ENCODE assay signal across 11 mouse cellular contexts in the genomic region with DNA sequence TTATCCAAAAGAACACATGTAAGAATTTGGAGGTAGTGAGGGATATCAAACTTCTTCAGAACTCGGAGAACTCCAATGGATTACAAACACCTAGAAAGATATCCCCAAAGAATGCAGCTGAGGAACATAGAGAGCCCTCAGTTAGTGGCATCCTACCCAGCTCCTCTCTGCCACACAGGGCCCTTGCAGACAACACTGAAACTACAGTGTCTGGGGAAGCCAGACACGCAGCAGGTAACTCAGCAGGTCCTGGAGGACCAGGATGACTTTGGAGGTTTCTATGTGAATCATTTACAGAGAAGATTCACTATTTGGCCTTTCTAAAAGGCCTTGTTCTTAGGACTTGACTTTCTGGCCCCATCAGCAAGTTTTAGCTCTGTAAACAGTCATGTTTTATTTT.
"Had no signal": no experiment of that assay in that cellular context is flagged by ENCODE, and none has a peak within 500 bp of the region (broad histone marks: within the 10 kb centered on the region; RNA-seq: fewer than 3 reads in every experiment).

No protein-coding gene starts in this region.

- H3K27me3 ChIP-seq: limb, embryonic 13.5 days; midbrain, embryonic 12.5 days had no signal

- DNase-seq: layer of hippocampus, adult 9-11 months; layer of hippocampus, postnatal 36 days; right cerebral cortex, postnatal 14 days; thymus, postnatal 36 days had no signal

- H3K4me2 ChIP-seq: limb, embryonic 13.5 days; liver, embryonic 11.5 days; lung, embryonic 14.5 days; midbrain, embryonic 12.5 days had no signal

- ATAC-seq: intestine, postnatal 0 days; midbrain, embryonic 16.5 days had no signal

- H3K9me3 ChIP-seq: limb, embryonic 13.5 days; midbrain, embryonic 12.5 days had no signal

- H3K27ac ChIP-seq: limb, embryonic 13.5 days; macrophage; midbrain, embryonic 12.5 days had no signal

- H3K4me1 ChIP-seq: limb, embryonic 13.5 days; midbrain, embryonic 12.5 days had no signal

- H3K36me3 ChIP-seq: limb, embryonic 13.5 days; midbrain, embryonic 12.5 days had no signal

- H3K4me3 ChIP-seq: limb, embryonic 13.5 days; midbrain, embryonic 12.5 days had no signal

- H3K9ac ChIP-seq: limb, embryonic 13.5 days; lung, embryonic 14.5 days; midbrain, embryonic 12.5 days had no signal
